Mouse (Mus musculus) spleen, postnatal 4 days (tissue): Measurements from ENCODE around the gene Mgmt.

ENCODE experiments used
- DNase-seq, 2 experiments: peaks; one replicate each; pipeline ENCODE4 v3.0.0; 2022; ENCODE audit warnings: low spot score in 2 of 2

Gene Mgmt

GRCm38 (mm10) chr7:136908616-136909144, 14.3 kb downstream of the Mgmt start:
- DNase-seq, result no peak

DNA sequence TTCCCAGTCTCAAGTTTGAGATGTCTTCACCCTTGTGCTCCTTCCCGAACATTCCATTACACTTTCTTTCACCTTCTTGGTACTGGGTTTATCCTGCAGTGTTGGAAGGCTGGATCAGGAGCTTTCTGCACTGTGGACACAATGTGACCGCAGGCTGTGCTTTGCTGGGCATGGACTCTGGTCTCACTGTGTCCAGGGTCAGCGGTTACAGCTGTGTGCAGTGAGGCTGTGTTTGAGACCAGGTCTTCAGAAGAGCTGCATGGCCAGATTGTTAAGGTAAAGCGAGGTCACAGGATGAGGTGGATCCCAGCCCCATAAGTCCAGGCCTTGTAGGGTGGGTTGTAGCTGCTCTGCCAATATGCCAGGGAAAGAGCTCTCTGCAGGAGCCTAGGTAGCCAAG, 18.5 kb downstream of the Mgmt start:
- no peak for DNase-seq

GRCm38 (mm10) chr7:136916021-136916420, 21.6 kb downstream of the Mgmt start:
- DNase-seq, result no peak

DNA sequence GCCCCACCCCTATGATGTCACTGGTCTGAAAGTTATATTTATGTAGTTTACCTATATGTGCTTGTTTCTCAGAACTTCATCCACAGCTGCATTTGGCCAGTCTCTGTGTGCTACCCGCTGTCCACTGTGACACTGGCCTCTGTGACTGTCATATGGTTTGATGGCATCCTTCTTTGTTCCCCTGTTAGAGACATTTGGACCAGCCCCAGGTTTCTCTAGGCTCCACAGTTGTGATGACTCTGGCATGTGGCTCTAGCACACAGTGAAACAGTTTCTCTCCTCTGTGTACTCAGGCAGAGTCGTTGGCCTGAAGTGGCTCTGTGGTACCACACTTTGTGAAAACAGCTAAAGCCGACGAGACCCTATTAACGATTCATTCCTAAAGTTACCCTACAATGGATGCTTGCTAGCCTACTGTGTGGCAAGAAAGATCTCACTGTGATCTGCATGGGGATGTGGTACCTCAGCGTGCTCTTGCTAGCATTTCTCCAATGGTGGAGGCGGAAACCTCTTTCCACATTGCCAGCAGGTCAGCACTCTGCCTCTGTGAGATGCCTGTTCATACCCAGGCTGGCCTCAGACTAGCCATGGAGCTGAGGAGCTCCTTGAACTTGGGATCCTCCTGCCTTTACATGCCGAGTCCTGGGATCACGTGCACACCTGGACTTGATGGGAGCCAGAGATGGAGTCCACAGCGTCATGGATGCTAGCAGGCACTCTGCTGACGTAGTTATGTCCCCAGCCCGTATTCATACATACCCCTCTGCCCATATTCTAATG, 26.8 kb downstream of the Mgmt start:
- no peak for DNase-seq

GRCm38 (mm10) chr7:136922230-136922629, 27.8 kb downstream of the Mgmt start:
- no peak for DNase-seq

GRCm38 (mm10) chr7:136924610-136925260, 30.3 kb downstream of the Mgmt start:
- DNase-seq, result no peak

GRCm38 (mm10) chr7:136926178-136926577, 31.8 kb downstream of the Mgmt start:
- no peak for DNase-seq

DNA sequence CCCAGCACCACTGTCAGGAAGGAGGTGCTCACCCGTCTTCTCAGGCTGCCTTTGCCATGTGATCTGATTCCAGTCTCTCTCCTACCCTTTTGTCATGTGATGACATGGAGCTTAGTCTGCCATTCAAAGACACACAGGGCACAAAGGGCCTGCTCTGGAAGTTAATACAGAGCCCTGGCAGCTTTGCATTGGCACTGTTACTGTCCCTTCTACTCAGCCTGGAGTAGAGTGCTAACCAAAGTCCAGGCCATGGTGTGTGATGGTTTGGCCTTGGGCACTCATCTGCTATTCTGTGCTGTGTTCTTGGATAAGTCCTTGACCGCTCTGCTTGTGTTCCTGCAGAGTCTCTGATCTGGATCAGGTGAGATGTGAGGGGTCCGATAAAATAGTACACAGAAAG, 36.0 kb downstream of the Mgmt start:
- DNase-seq, result no peak

DNA sequence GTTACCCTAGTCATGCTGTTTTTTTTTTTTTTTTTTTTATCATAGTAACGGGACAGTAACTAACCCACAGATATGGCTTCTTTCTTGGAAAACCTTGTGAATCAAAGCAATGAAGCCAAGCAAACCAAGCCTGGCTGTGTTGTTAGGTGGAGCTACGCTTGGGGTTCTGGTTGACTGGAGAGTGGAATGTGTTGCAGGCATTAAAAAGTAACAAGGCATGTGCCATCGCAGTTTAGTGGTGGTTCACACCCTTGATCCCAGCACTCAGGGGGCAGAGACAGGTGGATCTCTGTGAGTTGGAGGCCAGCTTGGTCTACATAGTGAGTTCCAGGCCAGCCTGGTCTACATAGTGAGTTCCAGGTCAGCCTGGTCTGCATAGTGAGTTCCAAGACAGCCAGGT, 39.0 kb downstream of the Mgmt start:
- no peak for DNase-seq

GRCm38 (mm10) chr7:136934336-136934735, 39.9 kb downstream of the Mgmt start:
- no peak for DNase-seq

GRCm38 (mm10) chr7:136934784-136935183, 40.4 kb downstream of the Mgmt start:
- DNase-seq, result no peak

GRCm38 (mm10) chr7:136938371-136938770, 44.0 kb downstream of the Mgmt start:
- no peak for DNase-seq

DNA sequence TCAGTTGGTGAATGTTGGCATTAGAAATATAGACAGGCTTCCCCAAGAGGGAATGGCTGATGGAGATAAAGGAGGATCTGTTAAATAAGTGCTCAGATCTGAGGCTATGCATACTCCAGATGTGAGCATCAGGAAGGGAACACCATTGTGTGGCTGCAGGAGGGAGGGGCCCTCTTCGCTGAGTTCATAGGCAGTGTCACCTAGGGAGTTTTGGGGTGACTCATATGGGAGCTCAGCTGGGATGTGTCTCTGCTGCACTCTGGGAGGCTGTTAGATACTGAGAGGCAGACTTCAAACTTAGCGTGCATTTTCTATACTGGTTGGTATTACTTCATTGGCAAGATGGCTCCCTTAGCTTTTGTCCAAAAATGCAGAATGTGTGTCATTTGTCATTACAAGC, 48.0 kb downstream of the Mgmt start:
- DNase-seq, result no peak

DNA sequence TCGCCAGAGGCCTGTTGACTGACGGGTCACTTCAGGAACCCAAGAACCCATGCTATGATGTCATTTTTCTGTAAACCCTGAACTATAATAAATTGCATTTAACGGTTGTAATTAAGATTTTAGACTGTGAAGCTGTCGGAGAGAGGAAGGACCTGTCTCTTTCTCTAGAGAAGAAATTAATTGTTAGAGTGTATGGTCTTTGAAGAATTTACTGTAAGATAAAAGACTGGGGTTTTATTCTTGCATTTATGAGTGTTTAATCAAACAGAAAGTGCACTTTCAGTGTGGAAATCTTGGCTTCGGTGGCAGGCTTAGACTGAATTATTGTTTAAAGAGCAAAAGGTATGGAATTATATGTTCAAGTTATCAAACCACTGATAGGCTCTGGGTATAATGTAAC, 49.5 kb downstream of the Mgmt start:
- no peak for DNase-seq

- no peak for DNase-seq
Observed at GRCm38 (mm10) chr7:136945697-136946096, 51.3 kb downstream of the Mgmt start.

DNA sequence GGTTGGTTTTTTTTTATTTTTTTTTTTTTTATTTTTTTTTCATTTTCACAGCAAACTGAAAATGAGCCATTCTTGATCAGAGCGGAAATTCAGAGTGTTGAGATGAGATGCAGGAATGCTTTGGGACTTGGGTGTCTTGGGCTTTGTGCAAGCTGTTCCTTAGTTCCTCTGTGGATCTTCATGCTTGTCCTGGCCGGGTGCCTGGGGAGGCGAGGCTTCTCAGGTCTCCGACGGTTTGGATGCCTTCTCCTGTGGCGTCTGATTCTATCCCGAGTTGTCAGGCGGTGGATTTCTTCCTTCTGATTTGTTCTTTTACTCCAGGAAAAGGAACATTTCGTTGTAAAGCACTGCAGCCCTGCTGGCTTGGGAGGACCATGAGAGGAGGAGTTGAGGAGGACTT, 51.7 kb downstream of the Mgmt start:
- no peak for DNase-seq

GRCm38 (mm10) chr7:136948275-136948810, 53.9 kb downstream of the Mgmt start:
- DNase-seq, result no peak

- DNase-seq, result no peak
Observed at GRCm38 (mm10) chr7:136952608-136953007, 58.2 kb downstream of the Mgmt start.

GRCm38 (mm10) chr7:136953251-136953650, 58.8 kb downstream of the Mgmt start:
- no peak for DNase-seq

GRCm38 (mm10) chr7:136972361-136972760, 77.9 kb downstream of the Mgmt start:
- DNase-seq, result no peak

DNA sequence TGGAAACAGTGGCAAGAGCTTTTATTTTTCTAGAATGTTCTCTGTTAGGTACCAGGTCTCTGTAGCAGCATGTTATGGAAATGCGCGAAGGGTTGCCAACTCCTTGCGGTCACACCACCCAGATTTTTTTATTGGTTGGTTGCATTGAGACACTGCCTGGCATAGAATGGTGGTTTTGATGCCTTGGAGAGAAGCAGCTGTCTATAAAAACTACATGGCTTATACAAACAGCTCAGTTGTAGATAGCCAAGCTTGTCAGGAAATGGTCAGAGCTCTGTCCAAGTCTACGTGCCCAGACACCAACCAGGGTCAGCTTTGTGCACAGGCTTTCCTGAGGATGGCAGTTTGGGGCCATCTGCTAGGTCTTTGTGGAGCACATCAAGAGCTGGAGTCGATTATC, 80.6 kb downstream of the Mgmt start:
- DNase-seq, result no peak

DNA sequence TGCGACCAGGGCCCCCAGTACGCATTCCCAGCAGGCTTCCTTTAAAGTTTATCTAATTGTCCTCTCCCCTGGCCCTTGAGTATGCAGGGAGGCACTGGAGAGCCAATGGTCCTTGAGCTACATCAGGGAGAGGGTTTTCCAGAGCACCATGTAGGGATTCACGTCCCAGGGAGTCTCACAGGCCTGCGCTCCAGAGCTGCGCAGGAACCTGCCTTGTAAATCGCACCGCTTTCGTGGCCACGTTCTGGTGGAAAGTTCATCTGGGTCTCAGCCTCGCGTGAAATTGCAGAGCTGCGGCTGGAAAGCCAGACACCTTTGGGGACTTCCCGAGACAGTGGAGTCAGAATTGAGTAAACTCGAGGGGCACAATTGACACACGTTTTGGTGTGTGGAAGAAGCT, 103.0 kb downstream of the Mgmt start:
- DNase-seq, result no peak

GRCm38 (mm10) chr7:137000703-137001102, 106.3 kb downstream of the Mgmt start:
- no peak for DNase-seq
